Mouse (Mus musculus) liver, adult 2 months (tissue): ENCODE data around the gene Tiam2.

ENCODE experiments used
- CTCF ChIP-seq: fragments of 200-500 bp; IDR thresholded peaks from 2 replicates; pipeline ENCODE4 v1.5.1; 2011; ENCODE audit warnings: low read depth, low read length, control low read depth
- POLR2A ChIP-seq: fragments of 200-500 bp; IDR thresholded peaks from 2 replicates; pipeline ENCODE4 v1.6.1; 2011; ENCODE audit warnings: low read length, control low read depth; ENCODE audit not compliant: insufficient read depth; ENCODE audit errors: extremely low read depth

DNA sequence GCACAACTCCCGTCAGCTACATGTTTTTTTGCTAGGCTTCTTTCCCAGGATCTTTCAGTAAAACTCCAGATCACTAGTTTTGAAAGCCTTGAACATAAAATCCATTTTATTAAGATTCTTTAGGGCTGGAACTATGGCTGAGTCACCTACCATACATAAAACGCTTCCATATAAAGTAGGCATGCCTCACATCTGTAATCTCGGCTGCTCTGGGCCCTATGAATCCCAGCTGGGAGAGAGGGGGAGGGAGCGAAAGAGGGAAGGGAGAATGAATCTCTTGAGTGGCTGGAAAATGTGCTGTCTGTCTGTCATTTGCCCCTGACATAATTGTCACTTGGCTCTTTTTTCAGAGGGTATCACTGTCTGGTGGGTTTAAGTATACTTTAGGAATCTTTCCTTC lies 139.5 kb downstream of the Tiam2 start:
- no peak for TF ChIP-seq POLR2A
- TF ChIP-seq CTCF, result no peak
